Mouse (Mus musculus) forebrain, postnatal 0 days (tissue): ENCODE measurements around the gene Plcl2. TPM values are rescaled to one million over a fixed set of nuclear protein-coding genes. Genes with fewer than 3 reads are reported as not detected.

Experiments used
- ATAC-seq: fragments of 200-750 bp; cut with Nextera tagmentation; 2 replicates; pipeline ENCODE4 v1.8.0; 2017; ENCODE audit warnings: mild to moderate bottlenecking, moderate library complexity
- DNase-seq: peaks from one replicate; pipeline ENCODE4 v3.0.0-alpha.2; 2015
- H3K27ac ChIP-seq: fragments of 300-500 bp; sonication (generic); 2 replicates; pipeline ENCODE4 v1.5.1; 2014; ENCODE audit warnings: low read depth, mild to moderate bottlenecking, antibody characterized with exemption, low read length, moderate library complexity, mixed read lengths
- H3K27me3 ChIP-seq: fragments of 300-500 bp; sonication (generic); 2 replicates; pipeline ENCODE4 v1.6.1; 2014; ENCODE audit warnings: mild to moderate bottlenecking, low read length, mixed read lengths; ENCODE audit not compliant: insufficient read depth
- H3K36me3 ChIP-seq: fragments of 300-500 bp; sonication (generic); 2 replicates; pipeline ENCODE4 v1.6.1; 2014; ENCODE audit warnings: mild to moderate bottlenecking, moderate library complexity; ENCODE audit not compliant: insufficient read depth
- H3K4me1 ChIP-seq: fragments of 300-500 bp; sonication (generic); 2 replicates; pipeline ENCODE4 v1.6.1; 2014; ENCODE audit warnings: antibody characterized with exemption; ENCODE audit not compliant: insufficient read depth
- H3K4me2 ChIP-seq: fragments of 300-500 bp; sonication (generic); 2 replicates; pipeline ENCODE4 v1.6.1; 2014; ENCODE audit warnings: low read depth, mild to moderate bottlenecking, moderate library complexity
- H3K4me3 ChIP-seq: fragments of 300-500 bp; sonication (generic); 2 replicates; pipeline ENCODE4 v1.5.1; 2014; ENCODE audit warnings: low read depth, low read length, mixed read lengths
- H3K9ac ChIP-seq: fragments of 300-500 bp; sonication (generic); 2 replicates; pipeline ENCODE4 v1.6.1; 2014; ENCODE audit warnings: mild to moderate bottlenecking
- H3K9me3 ChIP-seq: fragments of 300-500 bp; sonication (generic); 2 replicates; pipeline ENCODE4 v1.6.1; 2016; ENCODE audit warnings: low read length
- CTCF ChIP-seq: sonication (generic); IDR thresholded peaks from 2 replicates; pipeline ENCODE4 v1.5.1; 2016; ENCODE audit warnings: antibody characterized with exemption, control low read depth, low read depth
- WGBS: fragments of 180-500 bp; shearing (Covaris S2); extraction: QIAGEN DNeasy Blood & Tissue Kit; methylation state at CpG from one replicate; pipeline ENCODE4 v1.1.7; 2014; 5-methylcytosine and 5-hydroxymethylcytosine counted together
- polyA plus RNA-seq: library from polyadenylated mRNA; unstranded; fragments of >200 nt; fragmentation: Nextera tagmentation; extraction: Ambion mirVana; gene quantifications from 2 replicates; pipeline ENCODE4 v1.2.1, GENCODE M21; 2015
- total RNA-seq: library from RNA; depleted of rRNA; stranded (reverse); fragments of >200 nt; gene quantifications from 2 replicates; pipeline ENCODE4 v1.2.3, GENCODE M21; 2014

The Plcl2 gene
- total and polyA plus RNA-seq, 2 experiments from 2014 or later, result 9.8 to 59.3 TPM

DNA sequence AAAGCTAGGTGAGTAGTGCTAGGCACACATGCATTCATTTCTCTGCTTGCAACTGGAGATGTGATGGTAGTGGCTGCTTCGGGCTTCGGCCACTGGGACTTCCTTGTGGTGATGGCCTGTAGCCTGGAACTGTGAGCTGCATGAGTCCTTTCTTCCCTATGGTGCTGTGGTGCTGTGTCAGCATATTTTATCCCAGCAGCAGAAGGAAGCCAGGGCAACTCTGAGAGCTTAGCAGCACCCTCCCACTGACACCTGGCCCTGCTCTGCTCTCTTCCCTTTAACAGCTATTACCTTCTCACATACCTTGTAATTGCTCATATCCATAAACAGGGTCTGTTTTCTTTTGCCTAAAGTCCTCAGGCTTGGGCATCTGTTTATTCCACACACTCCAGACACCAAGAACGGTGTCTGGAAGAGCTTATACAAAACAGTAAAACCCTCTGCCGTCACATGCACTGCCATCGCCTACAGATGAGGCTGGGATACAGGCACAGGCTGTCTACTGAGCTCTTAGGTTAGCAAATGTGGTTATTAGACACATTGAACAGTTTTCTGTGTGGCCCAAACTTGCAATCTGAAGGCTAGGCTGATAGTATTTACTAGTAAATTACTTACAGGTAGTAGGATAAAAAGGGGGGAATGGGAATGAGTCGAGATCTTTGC is 139.7 kb downstream of the Plcl2 start:
- Histone ChIP-seq H3K36me3 (no peaks in the 10 kb centered on the region), H3K27ac (no peak overlapping the region), H3K4me1 (no peaks in the 10 kb centered on the region), H3K9me3 (no peaks in the 10 kb centered on the region), H3K4me3 (no peak overlapping the region), H3K27me3 (no peaks in the 10 kb centered on the region), H3K4me2 (no peak overlapping the region), H3K9ac (no peak overlapping the region)
- TF ChIP-seq CTCF, result no peak
- ATAC-seq, result no peak
- no peak for DNase-seq
- WGBS, result 81% methylated on average over 6 of the region's 6 CpGs

DNA sequence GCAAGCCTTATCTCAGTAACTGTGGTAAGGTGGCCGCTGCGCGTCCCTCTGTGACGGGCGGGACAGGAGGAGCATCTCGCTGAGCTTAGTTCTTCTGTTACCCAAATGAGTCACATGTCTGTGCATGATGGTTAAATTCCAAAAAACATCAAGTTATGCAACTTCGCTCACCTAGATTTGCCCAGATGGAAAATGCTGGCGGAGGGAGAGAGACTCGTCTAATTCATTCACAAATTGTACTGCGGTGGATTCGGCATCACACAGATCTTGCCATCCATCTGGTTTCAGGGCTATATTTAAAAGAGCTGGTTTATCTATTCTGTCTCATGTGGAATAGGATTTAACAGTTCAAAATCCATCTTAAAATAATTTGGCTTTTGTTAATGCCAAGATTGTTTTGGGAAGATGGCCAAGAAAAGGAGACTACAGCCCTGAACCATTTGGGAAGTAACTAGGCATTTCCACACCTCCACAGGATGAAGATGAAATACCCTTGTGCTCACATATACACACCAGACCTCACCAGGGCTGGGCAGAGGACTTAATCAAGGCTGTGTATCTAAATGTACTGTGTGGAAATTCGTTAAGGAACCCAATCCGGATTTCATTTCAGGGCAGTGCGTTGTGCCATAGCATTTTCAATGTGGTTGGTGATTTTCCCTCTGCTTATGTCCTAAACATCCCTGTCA is 141.5 kb downstream of the Plcl2 start:
- peak; percentile 72 for DNase-seq
- no peaks in the 10 kb centered on the region for H3K4me1 ChIP-seq
- H3K9me3 ChIP-seq, result no peaks in the 10 kb centered on the region
- WGBS, result 65% methylated on average over 14 of the region's 14 CpGs
- H3K4me2 ChIP-seq, result 0 out of 2 replicates have a peak overlapping the region, but pooled peaks have one; percentile 8
- H3K9ac ChIP-seq, result no peak overlapping the region
- H3K36me3 ChIP-seq, result no peaks in the 10 kb centered on the region
- H3K27ac ChIP-seq, result peak overlapping the region; percentile 36; the same call in 1 of the 2 replicates
- H3K4me3 ChIP-seq, result no peak overlapping the region
- TF ChIP-seq CTCF, result no peak
- H3K27me3 ChIP-seq, result no peaks in the 10 kb centered on the region
- ATAC-seq, result peak; percentile 88

- no peak overlapping the region for H3K9ac ChIP-seq
- H3K4me2 ChIP-seq, result no peak overlapping the region
- H3K27me3 ChIP-seq, result no peaks in the 10 kb centered on the region
- TF ChIP-seq CTCF, result no peak
- ATAC-seq (no peak), DNase-seq (no peak)
- no peaks in the 10 kb centered on the region for H3K4me1 ChIP-seq
- no peaks in the 10 kb centered on the region for H3K36me3 ChIP-seq
- no peak overlapping the region for H3K27ac ChIP-seq
- H3K4me3 ChIP-seq, result no peak overlapping the region
- WGBS, result 56% methylated on average over 5 of the region's 5 CpGs
- H3K9me3 ChIP-seq, result no peaks in the 10 kb centered on the region
Observed at GRCm38 (mm10) chr17:50654741-50655415, 145.7 kb downstream of the Plcl2 start.

DNA sequence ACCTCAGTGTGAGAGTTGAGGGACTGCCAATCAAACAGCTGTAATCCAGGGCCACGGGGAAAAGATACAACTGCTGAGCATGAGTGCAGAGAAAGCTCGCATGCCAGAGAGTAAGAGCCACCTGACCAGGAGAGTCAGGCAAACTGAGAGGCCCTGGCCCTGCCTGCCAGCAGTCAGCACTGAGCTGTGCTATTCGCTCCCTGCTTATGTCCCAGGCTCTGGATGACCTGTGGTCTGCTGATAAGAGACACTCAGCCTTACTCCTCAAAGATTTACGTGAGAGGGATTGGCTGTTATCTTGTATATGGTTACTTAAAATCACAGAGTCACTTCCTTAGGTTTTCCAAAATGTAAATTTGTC is 146.2 kb downstream of the Plcl2 start:
- H3K36me3 ChIP-seq, result no peaks in the 10 kb centered on the region
- no peak overlapping the region for H3K9ac ChIP-seq
- no peak overlapping the region for H3K27ac ChIP-seq
- ATAC-seq (no peak), DNase-seq (no peak)
- H3K4me1 ChIP-seq, result no peaks in the 10 kb centered on the region
- TF ChIP-seq CTCF, result no peak
- H3K4me2 ChIP-seq, result no peak overlapping the region
- no peaks in the 10 kb centered on the region for H3K9me3 ChIP-seq
- H3K27me3 ChIP-seq, result no peaks in the 10 kb centered on the region
- no peak overlapping the region for H3K4me3 ChIP-seq
- WGBS, result 64% methylated on average over 4 of the region's 4 CpGs

GRCm38 (mm10) chr17:50657321-50657720 is 148.1 kb downstream of the Plcl2 start:
- H3K27ac ChIP-seq, result no peak overlapping the region
- no peak for DNase-seq
- no peaks in the 10 kb centered on the region for H3K27me3 ChIP-seq
- H3K4me1 ChIP-seq, result no peaks in the 10 kb centered on the region
- no peaks in the 10 kb centered on the region for H3K9me3 ChIP-seq
- H3K9ac ChIP-seq, result no peak overlapping the region
- TF ChIP-seq CTCF, result no peak
- no peak overlapping the region for H3K4me3 ChIP-seq
- no peaks in the 10 kb centered on the region for H3K36me3 ChIP-seq
- no peak for ATAC-seq
- H3K4me2 ChIP-seq, result no peak overlapping the region

DNA sequence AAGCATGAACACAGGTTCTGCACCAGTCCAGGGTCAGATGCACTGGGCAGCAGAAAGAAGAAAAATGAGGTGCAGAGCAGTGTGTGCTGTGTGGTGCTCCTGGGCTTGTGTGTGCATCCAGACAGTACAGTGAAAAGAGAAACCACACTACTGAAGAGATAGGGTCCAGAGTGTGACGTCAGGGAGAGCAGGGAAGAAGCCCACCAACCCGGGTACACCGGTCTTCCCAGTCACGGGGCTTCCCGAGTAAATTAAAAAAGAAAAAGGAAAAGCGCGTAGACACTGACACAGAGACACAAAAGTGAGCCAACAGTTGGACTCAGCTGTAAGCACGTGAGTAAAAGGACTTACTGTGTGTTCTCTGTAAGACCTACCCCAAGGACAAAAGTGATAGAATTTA is 149.7 kb downstream of the Plcl2 start:
- no peak for TF ChIP-seq CTCF
- no peaks in the 10 kb centered on the region for H3K9me3 ChIP-seq
- DNase-seq (no peak), ATAC-seq (no peak)
- no peak overlapping the region for H3K9ac ChIP-seq
- no peaks in the 10 kb centered on the region for H3K36me3 ChIP-seq
- H3K27ac ChIP-seq, result no peak overlapping the region
- H3K4me3 ChIP-seq, result no peak overlapping the region
- H3K27me3 ChIP-seq, result no peaks in the 10 kb centered on the region
- 91% methylated on average over 8 of the region's 8 CpGs for WGBS
- no peaks in the 10 kb centered on the region for H3K4me1 ChIP-seq
- H3K4me2 ChIP-seq, result no peak overlapping the region

DNA sequence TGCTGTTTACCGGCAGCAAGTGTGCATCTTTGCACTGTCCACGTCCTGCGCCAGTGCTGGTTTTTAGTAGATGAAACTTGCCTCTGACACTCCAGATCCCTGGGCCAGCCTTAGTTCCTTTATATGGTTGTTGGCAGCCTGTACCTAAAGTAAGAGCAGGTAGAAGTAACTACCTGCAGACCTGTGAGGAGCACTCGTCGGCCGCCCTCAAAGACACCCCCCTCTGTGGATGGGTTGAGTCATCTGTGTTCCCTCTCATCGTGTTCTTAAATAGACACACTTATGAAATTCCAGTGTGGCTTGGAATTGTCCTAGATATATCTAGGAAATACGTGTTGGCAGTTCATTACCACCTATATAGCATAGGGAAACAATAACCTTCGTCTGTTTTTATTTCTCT is 158.4 kb downstream of the Plcl2 start:
- Histone ChIP-seq H3K27me3 (no peaks in the 10 kb centered on the region), H3K36me3 (0 out of 2 replicates have a peak, but pooled peaks cover 5% of the 10 kb centered on the region), H3K27ac (no peak overlapping the region), H3K4me1 (no peaks in the 10 kb centered on the region), H3K9me3 (no peaks in the 10 kb centered on the region), H3K4me3 (no peak overlapping the region), H3K9ac (no peak overlapping the region), H3K4me2 (no peak overlapping the region)
- 92% methylated on average over 9 of the region's 9 CpGs for WGBS
- DNase-seq, result no peak
- ATAC-seq, result no peak
- no peak for TF ChIP-seq CTCF
